Mouse (Mus musculus): ENCODE results near the gene Ppfia2. TPM values are rescaled to one million over a fixed set of nuclear protein-coding genes. Genes with fewer than 3 reads are reported as not detected.
A peak's percentile ranks its signal among the peaks of the same experiment; 100 is the strongest.

Gene Ppfia2
- polyA plus RNA-seq, 1 experiment from 2014 or later: 47.1 TPM

DNA sequence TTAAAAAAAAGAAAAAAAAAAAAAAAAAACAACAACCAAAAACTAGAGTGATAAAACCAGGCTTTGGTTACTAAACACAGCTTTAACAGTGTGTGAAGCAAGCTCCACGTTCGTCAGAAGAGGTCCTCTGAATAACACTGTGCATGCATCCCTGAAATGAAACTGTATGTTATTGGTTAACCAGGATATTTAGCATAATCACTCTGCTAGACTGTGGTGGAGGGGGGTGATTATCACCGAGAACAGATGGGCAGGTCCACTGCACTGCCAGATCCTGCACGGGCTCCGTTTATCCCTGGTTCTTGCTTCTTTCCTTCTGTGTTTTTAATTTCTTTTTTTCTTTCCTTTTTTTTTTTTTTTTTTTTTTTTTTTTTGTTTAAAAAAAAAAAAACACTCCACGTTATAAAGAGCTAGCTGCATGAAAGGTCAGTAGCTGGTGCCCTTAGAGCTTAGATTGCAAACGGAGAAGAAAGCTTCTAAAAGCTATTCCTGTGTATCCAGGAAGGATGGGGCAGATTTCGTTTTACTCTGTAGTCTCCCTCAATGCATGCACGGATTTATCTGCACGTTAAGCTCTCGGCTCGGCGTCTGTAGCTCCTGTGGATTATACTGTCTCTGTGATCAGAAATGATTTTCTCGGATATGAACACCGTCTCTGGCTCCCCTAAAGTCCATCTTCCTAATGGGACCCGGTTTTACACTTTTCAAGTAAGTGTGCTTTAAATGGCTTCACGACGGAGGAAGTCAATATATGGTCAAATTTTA lies 162.2 kb downstream of the Ppfia2 start:
- Histone ChIP-seq H3K27ac (ENCODE audit: low read depth, low read length) (peak overlapping the region; percentile 29; the same call in 1 of the 2 replicates), H3K4me2 (ENCODE audit: low read depth, low read length) (peak overlapping the region; percentile 12; the same call in 1 of the 2 replicates), H3K36me3 (ENCODE audit: control insufficient read depth, insufficient read depth, low read length) (no peaks in the 10 kb centered on the region), H3K9me3 (ENCODE audit: control insufficient read depth, low read length) (no peaks in the 10 kb centered on the region), H3K4me1 (ENCODE audit: control insufficient read depth, insufficient read depth, low read length) (no peaks in the 10 kb centered on the region), H3K4me3 (ENCODE audit: low read depth, low read length) (0 out of 2 replicates have a peak overlapping the region, but pooled peaks have one; percentile 0), H3K27me3 (ENCODE audit: control insufficient read depth, insufficient read depth, low read length) (no peaks in the 10 kb centered on the region), H3K9ac (replicated peaks; ENCODE audit: low read depth, low read length) (no peak overlapping the region)
- ATAC-seq (ENCODE audit: low read depth): peak; percentile 92
- 40% methylated on average over 18 of the region's 18 CpGs for WGBS

DNA sequence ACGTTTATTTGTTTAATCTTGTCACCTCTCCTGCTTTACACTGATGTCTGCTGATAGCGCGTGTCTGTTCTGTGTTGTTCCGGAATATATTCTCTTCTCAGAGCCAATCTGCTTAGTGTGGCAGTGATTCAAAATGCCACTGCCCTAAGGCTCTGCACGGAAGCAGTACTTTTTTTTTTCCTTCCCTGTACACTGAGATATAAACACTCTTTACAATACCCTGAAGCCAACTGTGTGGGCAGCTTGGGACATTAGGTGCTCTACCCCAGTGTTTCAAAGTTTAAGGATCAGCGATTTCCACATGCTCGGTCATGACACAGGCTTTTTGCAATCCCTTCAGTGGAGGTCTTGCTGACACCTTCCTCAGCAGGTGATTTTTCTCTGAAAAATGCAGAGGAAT lies 163.8 kb downstream of the Ppfia2 start:
- ATAC-seq (ENCODE audit: low read depth): no peak
- no peaks in the 10 kb centered on the region for H3K36me3 ChIP-seq (ENCODE audit: control insufficient read depth, insufficient read depth, low read length)
- H3K27ac ChIP-seq (ENCODE audit: low read depth, low read length): no peak overlapping the region
- H3K9ac ChIP-seq (replicated peaks; ENCODE audit: low read depth, low read length): no peak overlapping the region
- no peak overlapping the region for H3K4me3 ChIP-seq (ENCODE audit: low read depth, low read length)
- H3K27me3 ChIP-seq (ENCODE audit: control insufficient read depth, insufficient read depth, low read length): no peaks in the 10 kb centered on the region
- H3K4me1 ChIP-seq (ENCODE audit: control insufficient read depth, insufficient read depth, low read length): no peaks in the 10 kb centered on the region
- H3K4me2 ChIP-seq (ENCODE audit: low read depth, low read length): no peak overlapping the region
- H3K9me3 ChIP-seq (ENCODE audit: control insufficient read depth, low read length): no peaks in the 10 kb centered on the region
- WGBS: 60% methylated on average over 7 of the region's 7 CpGs

DNA sequence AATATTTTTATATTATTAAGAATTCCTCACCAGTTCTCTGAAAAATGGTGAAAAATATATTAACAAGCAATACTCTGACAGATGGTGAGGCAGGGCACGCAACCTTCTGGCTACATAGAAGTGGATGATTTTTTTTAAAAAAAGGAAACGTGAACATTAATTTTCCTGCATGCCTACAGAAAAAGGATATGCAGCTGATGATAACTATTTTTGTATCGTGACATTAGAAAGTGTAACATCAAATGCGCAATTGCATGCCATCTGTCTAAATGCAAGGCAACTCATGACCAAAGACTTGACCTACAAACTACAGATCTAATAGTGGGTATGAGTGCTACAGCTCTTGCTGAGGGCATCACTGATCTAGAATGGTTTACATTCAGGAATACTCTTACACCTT lies 182.1 kb downstream of the Ppfia2 start:
- 90% methylated on average over 4 of the region's 4 CpGs for WGBS
- H3K36me3 ChIP-seq (ENCODE audit: control insufficient read depth, insufficient read depth, low read length): no peaks in the 10 kb centered on the region
- no peak for ATAC-seq (ENCODE audit: low read depth)
- no peak overlapping the region for H3K4me3 ChIP-seq (ENCODE audit: low read depth, low read length)
- no peaks in the 10 kb centered on the region for H3K27me3 ChIP-seq (ENCODE audit: control insufficient read depth, insufficient read depth, low read length)
- no peaks in the 10 kb centered on the region for H3K4me1 ChIP-seq (ENCODE audit: control insufficient read depth, insufficient read depth, low read length)
- no peak overlapping the region for H3K9ac ChIP-seq (replicated peaks; ENCODE audit: low read depth, low read length)
- H3K27ac ChIP-seq (ENCODE audit: low read depth, low read length): no peak overlapping the region
- H3K4me2 ChIP-seq (ENCODE audit: low read depth, low read length): no peak overlapping the region
- H3K9me3 ChIP-seq (ENCODE audit: control insufficient read depth, low read length): no peaks in the 10 kb centered on the region

DNA sequence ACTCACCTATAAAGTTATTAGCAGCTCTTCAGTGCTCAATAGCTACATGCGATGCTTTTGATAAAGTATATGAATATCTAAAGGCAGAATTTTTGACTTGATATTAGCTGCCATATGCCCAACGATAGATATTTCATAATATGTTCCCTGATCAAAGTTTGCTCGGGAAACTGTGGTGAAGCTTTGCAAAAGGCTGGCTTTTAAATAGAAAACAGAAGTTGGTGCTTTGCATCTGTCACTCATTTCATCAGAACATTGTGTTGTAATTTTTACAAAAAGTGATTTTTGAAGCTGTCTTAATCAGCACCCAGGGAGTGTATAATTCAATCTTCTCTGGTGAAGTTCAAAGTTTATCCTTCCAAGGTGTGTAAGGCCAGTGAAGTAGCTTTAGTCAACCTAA lies 195.1 kb downstream of the Ppfia2 start:
- no peak overlapping the region for H3K9ac ChIP-seq (replicated peaks; ENCODE audit: low read depth, low read length)
- H3K9me3 ChIP-seq (ENCODE audit: control insufficient read depth, low read length): no peaks in the 10 kb centered on the region
- no peak for ATAC-seq (ENCODE audit: low read depth)
- no peaks in the 10 kb centered on the region for H3K4me1 ChIP-seq (ENCODE audit: control insufficient read depth, insufficient read depth, low read length)
- no peaks in the 10 kb centered on the region for H3K27me3 ChIP-seq (ENCODE audit: control insufficient read depth, insufficient read depth, low read length)
- H3K4me3 ChIP-seq (ENCODE audit: low read depth, low read length): no peak overlapping the region
- H3K36me3 ChIP-seq (ENCODE audit: control insufficient read depth, insufficient read depth, low read length): no peaks in the 10 kb centered on the region
- no peak overlapping the region for H3K4me2 ChIP-seq (ENCODE audit: low read depth, low read length)
- WGBS: 93% methylated on average over 3 of the region's 3 CpGs
- H3K27ac ChIP-seq (ENCODE audit: low read depth, low read length): no peak overlapping the region

DNA sequence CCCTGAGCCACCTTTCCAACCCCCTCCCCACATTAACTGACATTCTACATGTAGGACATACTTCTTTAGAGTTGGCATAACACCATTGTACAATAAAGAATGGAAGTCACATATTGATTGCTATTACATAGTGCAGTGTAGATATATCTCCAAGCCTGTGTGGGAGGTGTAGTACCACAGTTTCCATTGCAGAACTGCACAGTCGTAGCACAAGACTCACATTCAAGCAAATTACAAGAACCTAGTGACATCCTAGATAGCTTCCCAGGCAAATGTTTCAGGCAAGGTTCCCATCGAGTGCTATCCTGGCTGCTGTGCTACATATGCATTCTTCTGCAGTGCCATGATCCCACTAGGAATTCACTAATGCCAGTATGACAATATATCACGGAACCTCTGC lies 200.0 kb downstream of the Ppfia2 start:
- no peak overlapping the region for H3K9ac ChIP-seq (replicated peaks; ENCODE audit: low read depth, low read length)
- no peak overlapping the region for H3K4me3 ChIP-seq (ENCODE audit: low read depth, low read length)
- no peak for ATAC-seq (ENCODE audit: low read depth)
- H3K9me3 ChIP-seq (ENCODE audit: control insufficient read depth, low read length): no peaks in the 10 kb centered on the region
- H3K27me3 ChIP-seq (ENCODE audit: control insufficient read depth, insufficient read depth, low read length): no peaks in the 10 kb centered on the region
- WGBS: 82% methylated on average over 3 of the region's 3 CpGs
- H3K36me3 ChIP-seq (ENCODE audit: control insufficient read depth, insufficient read depth, low read length): no peaks in the 10 kb centered on the region
- no peak overlapping the region for H3K4me2 ChIP-seq (ENCODE audit: low read depth, low read length)
- no peak overlapping the region for H3K27ac ChIP-seq (ENCODE audit: low read depth, low read length)
- H3K4me1 ChIP-seq (ENCODE audit: control insufficient read depth, insufficient read depth, low read length): no peaks in the 10 kb centered on the region

DNA sequence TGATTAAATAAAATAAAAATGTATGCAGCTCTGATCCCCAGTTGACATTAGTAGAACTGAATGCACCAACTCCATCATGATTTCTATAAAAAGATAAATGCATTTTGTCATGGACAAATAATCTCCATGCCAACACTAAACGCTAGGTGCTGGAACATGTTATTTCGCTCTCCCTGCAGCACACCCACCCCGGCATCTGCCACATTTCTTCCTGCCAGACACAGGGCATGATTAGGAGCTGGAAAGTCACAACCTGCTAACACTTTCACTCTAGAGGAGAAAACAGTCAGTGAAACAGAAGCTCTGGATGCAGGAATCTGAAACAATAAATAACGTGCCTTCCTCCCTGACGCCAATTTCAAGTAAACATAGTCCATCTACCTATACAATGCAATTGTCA lies 211.3 kb downstream of the Ppfia2 start:
- Histone ChIP-seq H3K9ac (replicated peaks; ENCODE audit: low read depth, low read length) (no peak overlapping the region), H3K4me3 (ENCODE audit: low read depth, low read length) (no peak overlapping the region), H3K36me3 (ENCODE audit: control insufficient read depth, insufficient read depth, low read length) (no peaks in the 10 kb centered on the region), H3K27me3 (ENCODE audit: control insufficient read depth, insufficient read depth, low read length) (no peaks in the 10 kb centered on the region), H3K4me1 (ENCODE audit: control insufficient read depth, insufficient read depth, low read length) (no peaks in the 10 kb centered on the region), H3K9me3 (ENCODE audit: control insufficient read depth, low read length) (no peaks in the 10 kb centered on the region), H3K4me2 (ENCODE audit: low read depth, low read length) (no peak overlapping the region), H3K27ac (ENCODE audit: low read depth, low read length) (no peak overlapping the region)
- WGBS: 80% methylated on average over 5 of the region's 5 CpGs
- ATAC-seq (ENCODE audit: low read depth): no peak

DNA sequence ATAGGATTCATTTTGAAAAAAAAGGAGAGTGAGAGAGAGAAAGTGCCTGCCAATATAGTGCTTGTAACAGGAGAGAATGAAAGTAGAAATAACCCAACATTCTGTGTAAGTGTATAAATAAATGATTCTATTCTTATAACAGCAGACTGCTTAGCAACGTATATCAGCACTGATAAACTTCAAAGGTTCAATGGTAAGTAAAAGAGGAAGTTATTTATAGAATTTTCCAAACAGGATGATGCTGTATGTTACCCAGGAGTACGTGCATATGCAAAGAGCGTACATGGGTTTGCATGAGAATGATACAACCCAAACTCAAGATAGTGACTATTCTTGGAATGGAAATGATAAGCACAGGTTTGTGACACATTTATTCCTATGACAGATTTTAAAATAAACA lies 215.4 kb downstream of the Ppfia2 start:
- no peak overlapping the region for H3K4me3 ChIP-seq (ENCODE audit: low read depth, low read length)
- H3K4me1 ChIP-seq (ENCODE audit: control insufficient read depth, insufficient read depth, low read length): no peaks in the 10 kb centered on the region
- no peaks in the 10 kb centered on the region for H3K27me3 ChIP-seq (ENCODE audit: control insufficient read depth, insufficient read depth, low read length)
- H3K9ac ChIP-seq (replicated peaks; ENCODE audit: low read depth, low read length): no peak overlapping the region
- WGBS: 85% methylated on average over 3 of the region's 3 CpGs
- no peak overlapping the region for H3K4me2 ChIP-seq (ENCODE audit: low read depth, low read length)
- H3K36me3 ChIP-seq (ENCODE audit: control insufficient read depth, insufficient read depth, low read length): no peaks in the 10 kb centered on the region
- no peak for ATAC-seq (ENCODE audit: low read depth)
- H3K9me3 ChIP-seq (ENCODE audit: control insufficient read depth, low read length): no peaks in the 10 kb centered on the region
- no peak overlapping the region for H3K27ac ChIP-seq (ENCODE audit: low read depth, low read length)

DNA sequence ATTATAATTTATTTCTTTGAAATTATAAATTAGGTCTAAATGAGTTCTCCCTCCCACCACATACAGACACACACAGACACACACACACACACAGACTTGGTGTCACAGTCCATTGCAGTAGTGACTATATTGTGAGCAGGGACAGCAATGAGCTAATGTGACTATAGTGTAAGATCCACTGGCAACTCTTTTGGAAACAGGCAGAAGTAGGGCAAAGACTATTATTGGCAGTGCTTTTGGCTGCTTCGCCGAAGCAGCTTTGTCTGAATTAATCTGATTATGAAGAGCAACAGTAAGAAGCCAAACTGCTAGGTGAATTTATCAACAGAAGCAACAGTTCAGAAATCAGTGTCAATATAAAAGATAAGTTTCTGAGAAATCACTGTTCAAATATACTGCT lies 249.8 kb downstream of the Ppfia2 start:
- H3K4me3 ChIP-seq (ENCODE audit: low read depth, low read length): no peak overlapping the region
- H3K36me3 ChIP-seq (ENCODE audit: control insufficient read depth, insufficient read depth, low read length): no peaks in the 10 kb centered on the region
- no peaks in the 10 kb centered on the region for H3K9me3 ChIP-seq (ENCODE audit: control insufficient read depth, low read length)
- no peak overlapping the region for H3K9ac ChIP-seq (replicated peaks; ENCODE audit: low read depth, low read length)
- no peak for ATAC-seq (ENCODE audit: low read depth)
- 0 out of 2 replicates have a peak, but pooled peaks cover 2% of the 10 kb centered on the region for H3K4me1 ChIP-seq (ENCODE audit: control insufficient read depth, insufficient read depth, low read length)
- H3K27ac ChIP-seq (ENCODE audit: low read depth, low read length): no peak overlapping the region
- WGBS: 81% methylated on average over 2 of the region's 2 CpGs
- no peaks in the 10 kb centered on the region for H3K27me3 ChIP-seq (ENCODE audit: control insufficient read depth, insufficient read depth, low read length)
- no peak overlapping the region for H3K4me2 ChIP-seq (ENCODE audit: low read depth, low read length)

DNA sequence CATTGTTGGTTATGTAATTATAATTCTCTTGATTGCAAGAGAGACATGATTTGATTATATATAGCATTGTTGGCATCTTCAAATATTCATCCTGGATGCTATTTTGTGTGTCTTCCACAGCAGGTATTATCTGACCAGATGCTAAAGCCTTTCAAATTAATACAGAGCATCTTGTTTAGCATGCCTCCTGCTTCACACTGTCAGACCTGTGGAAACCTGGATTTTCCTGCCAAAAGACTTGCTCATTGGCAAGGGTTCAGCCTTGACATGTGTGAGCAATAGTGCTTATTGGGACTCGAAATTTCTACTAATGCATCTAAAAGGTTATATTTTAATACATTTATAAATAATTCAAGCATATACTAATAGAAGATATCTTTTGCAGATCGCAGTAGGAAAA lies 262.1 kb downstream of the Ppfia2 start:
- no peak overlapping the region for H3K4me2 ChIP-seq (ENCODE audit: low read depth, low read length)
- H3K27me3 ChIP-seq (ENCODE audit: control insufficient read depth, insufficient read depth, low read length): no peaks in the 10 kb centered on the region
- H3K27ac ChIP-seq (ENCODE audit: low read depth, low read length): no peak overlapping the region
- H3K36me3 ChIP-seq (ENCODE audit: control insufficient read depth, insufficient read depth, low read length): no peaks in the 10 kb centered on the region
- H3K4me3 ChIP-seq (ENCODE audit: low read depth, low read length): no peak overlapping the region
- H3K4me1 ChIP-seq (ENCODE audit: control insufficient read depth, insufficient read depth, low read length): no peaks in the 10 kb centered on the region
- H3K9ac ChIP-seq (replicated peaks; ENCODE audit: low read depth, low read length): no peak overlapping the region
- WGBS: 76% methylated on average over 2 of the region's 2 CpGs
- no peak for ATAC-seq (ENCODE audit: low read depth)
- H3K9me3 ChIP-seq (ENCODE audit: control insufficient read depth, low read length): no peaks in the 10 kb centered on the region

Measured in neural tube, embryonic 14.5 days (tissue).